ENCODE assay signal across 8 mouse cellular contexts in genomic region chr4:127021151-127021945, GRCm38 (mm10). TPM values are rescaled to one million over a fixed set of nuclear protein-coding genes. Genes with fewer than 3 reads are reported as not detected.
DNase-seq lines count a peak whose midpoint lies in the region; ATAC-seq lines count a peak whose summit lies in the region.

Gene Sfpq, plus strand, starts transcription at chr4:127021324.

- peak within 1 kb of the TSS; percentile 86 for H3K4me2 ChIP-seq in hindbrain, embryonic 14.5 days (replicated peaks)

- peak within 1 kb of the TSS; percentile 100 for H3K9ac ChIP-seq in hindbrain, embryonic 14.5 days

- peak within 1 kb of the TSS; percentile 100 for H3K4me3 ChIP-seq in hindbrain, embryonic 14.5 days (replicated peaks; ENCODE audit: low read length)

- no peaks in the 10 kb centered on the region for H3K9me3 ChIP-seq in hindbrain, embryonic 14.5 days (ENCODE audit: control insufficient read depth, low read length)

- H3K27ac ChIP-seq in hindbrain, embryonic 14.5 days: peak within 1 kb of the TSS; percentile 98

- H3K4me1 ChIP-seq in hindbrain, embryonic 14.5 days (replicated peaks; ENCODE audit: control insufficient read depth, insufficient read depth, low read length): peaks cover 30% of the 10 kb centered on the region

- DNase-seq in R1 (ENCODE audit: low read depth, low spot score): peak; percentile 100
- peak; percentile 99 to 100 for DNase-seq in cerebellum, postnatal 25 days
- peak; percentile 100 for DNase-seq in frontal cortex, postnatal 25 days (ENCODE audit: low spot score in 2 of 2)
- DNase-seq in hindbrain, embryonic 14.5 days (ENCODE audit: low spot score): peak; percentile 100
- peak; percentile 98 to 99 for DNase-seq in layer of hippocampus, postnatal 36 days
- DNase-seq in lung, postnatal 36 days: peak; percentile 100
- peak; percentile 100 for DNase-seq in retina, postnatal 1 day
- peak; percentile 96 to 99 for DNase-seq in urinary bladder, adult 18-20 months (ENCODE audit: low spot score in 2 of 2)

- under 1% methylated on average over 82 of the region's 87 CpGs for WGBS in hindbrain, embryonic 14.5 days

- peak; percentile 97 for ATAC-seq in hindbrain, embryonic 14.5 days (ENCODE audit: low FRiP score)

- H3K27me3 ChIP-seq in hindbrain, embryonic 14.5 days (ENCODE audit: control insufficient read depth, insufficient read depth, low read length): no peaks in the 10 kb centered on the region

- peaks cover 35% of the 10 kb centered on the region for H3K36me3 ChIP-seq in hindbrain, embryonic 14.5 days (replicated peaks; ENCODE audit: control insufficient read depth, insufficient read depth)

RNA-seq across cellular contexts. Expression of gene Sfpq, which starts in this region (rescaled TPM):
- polyA plus RNA-seq in hindbrain, embryonic 14.5 days (2014; fragmentation: Nextera tagmentation; extraction: Ambion mirVana): 92.5 and 102 TPM in 2 replicates
- total RNA-seq in layer of hippocampus, postnatal 36 days (2021): 100 to 1,000 TPM; 265 to 324 TPM

Comparison
In these comparisons a context has a peak if more than half of its experiments do, and no peak if none do; other contexts are left out.
1. Peak in every context shown above with its lines: DNase-seq, ATAC-seq, H3K4me3 ChIP-seq and H3K27ac ChIP-seq.